Mouse (Mus musculus): ENCODE measurements at regions not wholly inside any gene's neighbourhood (a gene's known extent, or its start where the extent isn't known, plus 50 kb on each side); places are given as distances from the start of the nearest gene placed in this dataset.

DNA sequence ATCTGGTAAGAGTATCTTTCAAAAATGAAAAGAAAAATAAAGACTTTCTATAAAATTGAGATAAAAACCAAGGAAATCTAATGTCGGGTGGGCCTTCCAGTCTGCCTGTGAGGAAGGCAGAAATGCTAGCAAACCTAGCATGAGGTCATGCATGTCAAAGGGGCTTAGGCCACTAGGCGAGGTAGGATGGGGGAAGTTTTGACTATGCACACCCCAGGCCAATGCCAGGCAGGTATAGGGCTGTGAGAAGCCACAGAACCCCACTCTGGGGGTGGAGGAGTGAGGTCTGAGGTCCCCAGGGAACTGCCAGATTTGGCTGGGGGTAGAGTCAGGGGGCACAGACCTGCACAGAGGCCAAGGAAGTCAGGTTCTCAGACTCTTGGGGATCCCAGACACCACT lies 89.5 kb upstream of the Aco1 start:
- TF ChIP-seq CTCF (conservative IDR thresholded peaks at IDR 0.05; ENCODE audit: insufficient read depth, insufficient read length, low read depth, low read length) (no peak), POLR2A (IDR thresholded peaks at IDR 0.05; ENCODE audit: low read depth, low read length) (no peak)
